Mouse (Mus musculus) neutrophil, adult 65 days (primary cell): ENCODE measurements around the gene Lypd6. TPM values are rescaled to one million over a fixed set of nuclear protein-coding genes. Genes with fewer than 3 reads are reported as not detected.

Experiments
- total RNA-seq: library from RNA; stranded (reverse); gene quantifications from 2 replicates; pipeline ENCODE4 v1.2.4, GENCODE M21; 2023

Lypd6 gene
- total RNA-seq: not detected in 2 replicates

GRCm38 (mm10) chr2:50066246-50066967, at the start of gene Lypd6:
Lypd6 (plus strand) TSS chr2:50066429.

Other genes with a start within 250 kb of the Lypd6 start
- 36.0 and 38.9 TPM in 2 replicates for gene Mmadhc, start 230.4 kb downstream of the Lypd6 start, total RNA-seq